Mouse (Mus musculus) splenic B cell, adult 2 months (primary cell): Measurements from ENCODE around the gene Usp42.

Experiments
- DNase-seq: peaks from one replicate; pipeline ENCODE4 v3.0.0-alpha.2; 2011; ENCODE audit warnings: low read depth, low spot score
- H3K27me3 ChIP-seq: 2 replicates; pipeline ENCODE4 v1.6.1; 2012; ENCODE audit warnings: mild to moderate bottlenecking, low read length, moderate library complexity, mixed read lengths; ENCODE audit not compliant: control insufficient read depth, poor library complexity, insufficient read depth, severe bottlenecking
- H3K36me3 ChIP-seq: 2 replicates; pipeline ENCODE4 v1.6.1; 2012; ENCODE audit warnings: mild to moderate bottlenecking, low read length, moderate library complexity, mixed read lengths; ENCODE audit not compliant: control insufficient read depth, poor library complexity, insufficient read depth, severe bottlenecking

The Usp42 gene

DNA sequence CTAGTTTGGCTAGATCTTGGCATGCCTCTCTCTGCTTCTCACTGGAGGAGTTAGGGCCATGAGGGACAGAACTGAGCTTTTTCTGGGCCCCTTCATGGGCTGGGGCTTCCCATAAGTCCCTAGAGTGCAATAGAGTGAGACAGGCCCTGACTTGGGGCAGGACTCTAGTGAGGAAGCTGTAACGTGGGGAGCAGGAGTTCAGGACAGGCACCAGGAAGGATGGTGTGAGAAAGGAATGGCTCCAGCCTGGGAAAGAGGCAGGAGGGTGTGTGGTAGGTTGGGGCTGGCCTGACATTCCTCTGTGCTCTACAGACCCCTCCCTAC, 26.5 kb downstream of the Usp42 start:
- Histone ChIP-seq H3K36me3 (no peaks in the 10 kb centered on the region), H3K27me3 (no peaks in the 10 kb centered on the region)
- DNase-seq: no peak

DNA sequence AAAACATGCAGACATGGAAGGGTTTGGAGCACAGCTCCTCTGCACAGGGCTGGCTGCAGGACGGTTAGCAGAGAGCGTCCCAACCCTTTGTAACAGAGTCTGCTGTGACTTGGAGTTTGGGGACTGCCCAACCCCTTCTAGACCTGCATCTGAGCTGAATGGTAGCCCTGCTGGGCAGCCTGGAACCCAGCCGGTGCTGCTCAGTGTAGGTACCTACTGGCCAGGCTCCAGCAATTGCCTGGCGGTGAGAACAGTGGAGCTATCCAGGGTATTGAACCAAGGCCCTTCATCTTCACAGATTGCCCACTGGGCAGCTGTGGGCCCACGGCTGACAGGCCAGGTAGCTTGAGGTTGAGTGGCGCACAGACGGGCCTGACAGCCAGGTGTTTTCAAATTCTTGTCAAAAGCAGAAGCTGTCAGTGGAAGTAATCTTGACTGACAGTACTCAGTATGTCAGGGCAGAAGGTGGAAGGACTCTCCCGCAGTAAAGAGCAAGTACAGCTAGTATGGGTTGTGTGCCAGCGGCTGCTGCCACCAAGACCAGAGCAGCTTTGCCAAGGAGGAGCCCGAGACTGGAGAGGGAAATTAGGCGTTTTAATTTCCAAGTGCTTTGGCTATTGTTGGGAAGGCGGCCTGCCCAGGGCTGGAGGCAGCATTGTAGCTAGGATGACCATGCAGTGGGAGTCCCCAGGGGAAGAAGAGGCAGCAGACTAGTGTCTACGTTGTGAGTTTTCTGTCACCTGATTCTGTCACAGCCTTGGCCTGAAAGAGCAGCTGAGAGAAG, 27.0 kb downstream of the Usp42 start:
- no peak for DNase-seq
- Histone ChIP-seq H3K36me3 (no peaks in the 10 kb centered on the region), H3K27me3 (no peaks in the 10 kb centered on the region)

GRCm38 (mm10) chr5:143701074-143701473, 31.0 kb downstream of the Usp42 start:
- no peak for DNase-seq
- Histone ChIP-seq H3K27me3 (no peaks in the 10 kb centered on the region), H3K36me3 (no peaks in the 10 kb centered on the region)

DNA sequence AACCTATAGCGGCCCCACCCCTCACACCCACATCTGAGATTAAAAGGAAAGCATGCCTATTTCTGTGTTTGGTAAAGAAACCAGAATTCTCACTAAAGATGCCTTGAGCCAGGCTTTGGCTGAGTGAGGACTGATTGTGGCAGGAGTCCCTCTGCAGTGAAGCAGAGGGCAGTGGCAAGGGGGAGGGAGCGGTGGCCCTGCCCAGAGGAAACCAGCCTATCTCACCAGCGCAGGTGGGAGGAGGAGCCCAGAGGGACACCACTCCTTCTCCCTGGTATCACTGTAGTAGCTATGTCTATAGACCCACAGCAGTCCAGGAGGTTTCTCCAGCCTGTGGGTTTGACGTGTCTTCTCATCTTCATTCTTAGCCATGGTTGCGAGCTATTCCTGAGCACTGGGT, 31.8 kb downstream of the Usp42 start:
- DNase-seq: no peak

GRCm38 (mm10) chr5:143698454-143698853, 33.6 kb downstream of the Usp42 start:
- H3K27me3 ChIP-seq: no peaks in the 10 kb centered on the region
- DNase-seq: peak; percentile 8
- H3K36me3 ChIP-seq: no peaks in the 10 kb centered on the region

More for the DNA sequence above, 31.8 kb downstream of the Usp42 start:
- Histone ChIP-seq H3K27me3 (no peaks in the 10 kb centered on the region), H3K36me3 (no peaks in the 10 kb centered on the region)

DNA sequence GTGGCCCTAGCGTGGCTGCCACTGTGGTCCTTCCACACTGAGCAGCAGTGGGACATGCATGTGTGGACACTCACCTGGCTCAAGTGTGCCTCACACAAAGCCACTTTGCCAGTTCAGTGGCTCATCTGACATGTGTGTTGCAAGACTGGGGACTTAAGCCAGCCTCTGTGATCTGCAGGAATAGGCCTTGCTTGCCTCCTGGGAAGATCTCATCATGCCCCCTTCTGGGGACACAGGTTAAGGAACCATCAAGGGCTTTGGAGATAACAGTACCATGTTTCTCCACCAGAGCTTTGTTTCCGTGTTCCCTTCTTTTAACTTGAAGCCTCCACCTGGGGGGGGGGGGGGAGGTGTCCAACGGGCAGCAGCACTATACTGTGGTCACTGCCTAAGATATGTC, 35.8 kb downstream of the Usp42 start:
- Histone ChIP-seq H3K36me3 (no peaks in the 10 kb centered on the region), H3K27me3 (no peaks in the 10 kb centered on the region)
- DNase-seq: peak; percentile 14

DNA sequence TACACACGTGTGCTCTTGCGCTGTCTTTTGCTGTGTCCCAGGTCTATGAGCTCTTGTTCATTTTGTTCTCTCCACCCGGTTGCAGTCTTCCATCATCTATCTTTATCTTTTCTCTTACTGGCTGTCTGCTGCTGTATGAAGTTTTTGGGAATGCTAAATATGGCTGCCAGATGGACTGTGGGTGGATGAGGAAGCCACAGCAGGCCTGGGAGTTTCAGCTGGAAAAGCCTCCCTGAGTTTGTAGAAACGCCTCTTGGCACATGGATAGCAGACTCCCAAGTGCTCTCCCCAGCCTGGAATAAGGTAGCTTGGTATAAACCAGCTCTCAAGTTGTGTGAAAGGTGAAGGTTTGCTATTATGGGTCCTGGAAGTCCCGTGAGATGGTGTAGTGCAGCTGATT, 41.2 kb downstream of the Usp42 start:
- no peaks in the 10 kb centered on the region for H3K36me3 ChIP-seq
- H3K27me3 ChIP-seq: no peaks in the 10 kb centered on the region
- DNase-seq: no peak

GRCm38 (mm10) chr5:143690392-143690791, 41.7 kb downstream of the Usp42 start:
- Histone ChIP-seq H3K27me3 (no peaks in the 10 kb centered on the region), H3K36me3 (no peaks in the 10 kb centered on the region)
- DNase-seq: no peak

DNA sequence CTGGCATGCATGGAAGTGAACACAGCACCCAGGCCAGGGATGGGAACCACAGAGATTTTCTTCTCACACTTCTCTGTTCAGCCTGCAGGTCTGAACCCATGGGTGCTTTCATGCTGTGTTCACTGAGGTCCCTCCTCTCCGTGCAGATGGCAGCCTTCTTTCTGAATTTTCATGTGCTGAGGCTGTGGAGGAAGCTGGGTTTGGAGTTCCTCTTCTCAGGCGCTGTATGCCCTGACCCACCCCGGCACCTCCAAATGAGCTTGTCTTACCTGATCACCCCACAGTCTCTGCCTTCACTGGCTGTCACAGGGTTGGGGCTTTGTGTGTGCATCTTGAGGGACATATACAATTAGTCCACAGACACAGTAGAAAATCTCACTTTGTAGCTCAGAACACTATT, 44.5 kb downstream of the Usp42 start:
- no peaks in the 10 kb centered on the region for H3K36me3 ChIP-seq
- DNase-seq: no peak
- no peaks in the 10 kb centered on the region for H3K27me3 ChIP-seq

DNA sequence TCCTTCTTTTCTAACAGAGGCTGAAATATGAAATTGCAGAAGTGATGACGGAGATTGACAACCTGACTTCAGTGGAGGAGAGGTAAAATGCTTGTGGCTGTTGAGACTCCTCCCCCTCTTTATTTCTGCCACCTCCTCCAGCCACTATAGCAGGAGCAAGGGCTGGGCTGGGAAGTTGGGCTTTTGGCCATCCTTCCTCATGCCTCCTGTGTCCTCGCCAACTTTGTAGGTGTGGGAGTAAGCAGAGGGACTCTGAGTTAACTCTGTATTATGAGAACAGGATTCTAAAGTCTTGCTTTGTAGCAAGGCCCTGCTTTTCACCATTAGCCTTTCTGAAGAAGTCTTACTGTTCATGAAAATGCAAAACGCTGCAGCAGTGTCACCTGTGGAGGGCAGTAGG, 45.6 kb downstream of the Usp42 start:
- no peak for DNase-seq
- no peaks in the 10 kb centered on the region for H3K36me3 ChIP-seq

DNA sequence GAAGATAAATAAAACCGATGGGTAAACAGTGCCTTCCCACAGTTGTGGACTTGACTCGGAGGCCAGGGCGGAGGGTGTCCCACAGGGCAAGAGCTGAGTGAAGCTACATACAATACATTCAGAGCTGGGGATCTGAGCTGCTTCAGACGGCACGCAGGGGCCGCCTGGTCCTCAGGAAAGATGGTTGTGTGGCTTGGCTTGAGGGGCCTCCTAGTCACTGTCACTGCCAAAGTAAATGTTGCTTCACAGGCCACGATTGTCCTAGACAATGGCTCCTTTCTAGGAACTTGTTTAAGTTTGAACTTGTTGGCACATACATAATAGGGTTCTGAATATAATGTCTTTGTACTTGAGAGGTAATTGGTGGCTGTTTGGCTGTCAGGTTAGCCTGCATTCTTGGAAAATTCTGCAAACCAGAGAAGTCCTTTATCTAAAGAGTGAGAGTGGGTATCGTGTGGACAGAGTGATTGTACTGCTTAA, 47.1 kb downstream of the Usp42 start:
- Histone ChIP-seq H3K27me3 (no peaks in the 10 kb centered on the region), H3K36me3 (no peaks in the 10 kb centered on the region)
- DNase-seq: no peak

More for the DNA sequence above, 45.6 kb downstream of the Usp42 start:
- no peaks in the 10 kb centered on the region for H3K27me3 ChIP-seq

- DNase-seq: no peak
- Histone ChIP-seq H3K27me3 (no peaks in the 10 kb centered on the region), H3K36me3 (no peaks in the 10 kb centered on the region)
Measured at GRCm38 (mm10) chr5:143683696-143684095, 48.4 kb downstream of the Usp42 start.

GRCm38 (mm10) chr5:143679654-143680053, 52.4 kb downstream of the Usp42 start:
- no peak for DNase-seq
- Histone ChIP-seq H3K27me3 (no peaks in the 10 kb centered on the region), H3K36me3 (no peaks in the 10 kb centered on the region)

- no peak for DNase-seq
- Histone ChIP-seq H3K27me3 (no peaks in the 10 kb centered on the region), H3K36me3 (no peaks in the 10 kb centered on the region)
Measured at GRCm38 (mm10) chr5:143678634-143679271, 53.3 kb downstream of the Usp42 start.

- Histone ChIP-seq H3K36me3 (no peaks in the 10 kb centered on the region), H3K27me3 (no peaks in the 10 kb centered on the region)
- DNase-seq: no peak
Measured at GRCm38 (mm10) chr5:143677363-143677762, 54.7 kb downstream of the Usp42 start.
